ENCODE assay signal across 24 mouse cellular contexts in the genomic region with DNA sequence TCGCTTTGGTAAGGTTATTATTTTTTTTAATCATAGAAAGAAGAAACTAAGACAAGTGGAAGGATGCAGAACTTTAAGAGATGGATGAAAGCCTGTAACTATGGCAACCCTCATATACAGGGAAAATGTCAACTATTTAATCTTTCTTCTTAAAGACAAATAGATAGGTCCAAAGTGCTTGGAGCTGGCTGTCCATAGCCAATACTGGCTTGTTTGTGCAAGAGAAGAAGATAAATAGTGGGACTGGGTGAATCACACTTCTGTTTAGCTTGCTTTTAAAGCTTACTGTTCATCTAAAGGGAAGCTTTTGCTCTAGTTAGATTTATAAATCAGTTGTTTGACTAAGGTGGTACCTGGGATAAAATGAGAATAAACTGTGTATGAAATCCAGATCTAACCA.
"Had no signal": no experiment of that assay in that cellular context is flagged by ENCODE, and none has a peak within 500 bp of the region (broad histone marks: within the 10 kb centered on the region; RNA-seq: fewer than 3 reads in every experiment).

No protein-coding gene starts in this region.

- H3K27me3 ChIP-seq: heart, embryonic 13.5 days; heart, embryonic 15.5 days; hindbrain, embryonic 13.5 days; hindbrain, embryonic 15.5 days; kidney, embryonic 15.5 days; limb, embryonic 13.5 days; limb, embryonic 15.5 days; liver, embryonic 12.5 days had no signal

- H3K4me1 ChIP-seq: heart, embryonic 15.5 days; kidney, embryonic 15.5 days; limb, embryonic 13.5 days; limb, embryonic 15.5 days; liver, embryonic 12.5 days had no signal

- H3K36me3 ChIP-seq: heart, embryonic 15.5 days; hindbrain, embryonic 15.5 days; kidney, embryonic 15.5 days; limb, embryonic 13.5 days; limb, embryonic 15.5 days; liver, embryonic 12.5 days had no signal

- H3K4me3 ChIP-seq: heart, embryonic 13.5 days; heart, embryonic 15.5 days; hindbrain, embryonic 13.5 days; hindbrain, embryonic 15.5 days; kidney, embryonic 15.5 days; limb, embryonic 13.5 days; limb, embryonic 15.5 days; liver, embryonic 12.5 days had no signal

- H3K9me3 ChIP-seq: heart, embryonic 13.5 days; heart, embryonic 15.5 days; hindbrain, embryonic 13.5 days; hindbrain, embryonic 15.5 days; kidney, embryonic 15.5 days; limb, embryonic 13.5 days; limb, embryonic 15.5 days; liver, embryonic 12.5 days had no signal

- ATAC-seq: hindbrain, postnatal 0 days; intestine, embryonic 16.5 days; liver, embryonic 12.5 days had no signal

- H3K9ac ChIP-seq: heart, embryonic 13.5 days; heart, embryonic 15.5 days; hindbrain, embryonic 13.5 days; hindbrain, embryonic 15.5 days; kidney, embryonic 15.5 days; limb, embryonic 13.5 days; limb, embryonic 15.5 days; liver, embryonic 12.5 days; liver, embryonic 14.5 days had no signal

- H3K4me2 ChIP-seq: heart, embryonic 11.5 days; heart, embryonic 13.5 days; heart, embryonic 15.5 days; hindbrain, embryonic 13.5 days; hindbrain, embryonic 15.5 days; kidney, embryonic 15.5 days; limb, embryonic 13.5 days; limb, embryonic 15.5 days; liver, embryonic 12.5 days had no signal

- H3K27ac ChIP-seq: heart, embryonic 13.5 days; heart, embryonic 15.5 days; hindbrain, embryonic 13.5 days; hindbrain, embryonic 15.5 days; hindbrain, postnatal 0 days; kidney, embryonic 15.5 days; kidney, postnatal 0 days; limb, embryonic 13.5 days; limb, embryonic 15.5 days; liver, embryonic 12.5 days; liver, embryonic 14.5 days had no signal

- DNase-seq: gastrocnemius, postnatal 10 days; gastrocnemius, postnatal 25 days; heart, adult 18-20 months; heart, postnatal 14 days; heart, postnatal 36 days; kidney, adult 11 months; kidney, adult 2 months; kidney, adult 9 months; kidney, postnatal 14 days; kidney, postnatal 36 days; layer of hippocampus, postnatal 36 days had no signal
